Mouse (Mus musculus): ENCODE data around the gene 1700029H14Rik.

GRCm38 (mm10) chr8:13512016-13512415, 50.2 kb downstream of the 1700029H14Rik start:
- TF ChIP-seq CTCF (IDR thresholded peaks at IDR 0.05; ENCODE audit: borderline replicate concordance, control insufficient read depth, extremely low read depth, insufficient read depth, low read length, poor library complexity) = no peak
- no peak for TF ChIP-seq POLR2A (IDR thresholded peaks at IDR 0.05; ENCODE audit: control insufficient read depth, extremely low read depth, insufficient read depth, low read length, poor library complexity)
